Mouse (Mus musculus): Measurements from ENCODE around the gene Myh3.

DNA sequence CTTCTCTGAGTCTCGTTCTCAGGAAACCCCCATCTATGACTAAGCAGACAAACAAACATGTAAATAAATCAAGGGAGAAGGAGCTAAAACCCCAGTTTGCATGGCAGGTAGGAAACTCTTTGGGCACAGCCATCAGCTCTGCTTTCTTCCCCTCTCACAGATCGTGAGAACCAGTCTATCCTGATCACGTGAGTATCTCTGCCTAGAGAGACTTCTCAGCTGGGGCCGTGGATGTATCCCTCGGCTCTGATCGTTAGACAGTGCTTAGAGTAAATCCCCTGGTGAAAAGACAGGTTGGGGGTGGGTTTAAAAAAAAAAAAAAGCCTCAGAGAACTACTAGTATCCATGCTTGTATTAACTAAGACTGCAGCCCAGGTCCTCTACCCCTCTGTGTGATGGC lies 5.1 kb downstream of the Myh3 start:
- TF ChIP-seq CTCF (IDR thresholded peaks at IDR 0.05; ENCODE audit: borderline replicate concordance, insufficient read depth, low read depth, low read length) (no peak), POLR2A (IDR thresholded peaks at IDR 0.05; ENCODE audit: borderline replicate concordance, insufficient read depth, low read length) (no peak)

Measured in cerebellum, adult 2 months (tissue).